Comparison of ENCODE assay signal across 8 mouse cellular contexts in the genomic region with DNA sequence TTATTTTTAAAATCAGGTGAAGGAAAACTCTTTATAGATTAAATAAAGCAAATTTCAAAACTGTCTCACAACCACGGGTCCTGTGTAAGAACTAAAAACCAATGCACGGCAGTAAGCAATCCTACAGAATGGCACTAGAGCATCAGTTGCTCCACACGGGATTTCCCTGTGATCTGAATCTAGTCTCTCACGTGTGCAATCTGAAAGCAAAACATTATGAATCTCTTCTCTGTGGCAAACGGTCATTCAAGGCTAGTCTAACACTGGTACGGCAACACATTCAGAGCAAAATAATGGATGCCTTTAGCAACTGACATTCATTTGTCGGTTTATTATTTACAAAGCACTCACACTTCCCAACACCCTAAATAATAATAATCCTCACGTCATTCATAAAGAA. TPM values are rescaled to one million over a fixed set of nuclear protein-coding genes. Genes with fewer than 3 reads are reported as not detected.
DNase-seq lines count a peak whose midpoint lies in the region; ATAC-seq and TF ChIP-seq lines count a peak whose summit lies in the region.

No protein-coding gene starts in this region.

- WGBS in heart, embryonic 14.5 days = 36% methylated on average over 8 of the region's 8 CpGs
- 39% methylated on average over 8 of the region's 8 CpGs for WGBS in forebrain, postnatal 0 days
- WGBS in liver, postnatal 0 days (ENCODE audit: insufficient replicate concordance) = 25% methylated on average over 8 of the region's 8 CpGs

- H3K4me1 ChIP-seq in heart, embryonic 14.5 days (ENCODE audit: control insufficient read depth in 2 of 2, insufficient read depth in 2 of 2, low read length in 2 of 2) = peaks cover 0 to 7% of the 10 kb centered on the region in 2 experiments; a peak in 3 of 4 replicates
- H3K4me1 ChIP-seq in ES-Bruce4 (ENCODE audit: control insufficient read depth, insufficient read depth, low read length) = no peaks in the 10 kb centered on the region
- peaks cover 9% of the 10 kb centered on the region for H3K4me1 ChIP-seq in forebrain, postnatal 0 days (ENCODE audit: insufficient read depth)
- peaks cover 14% of the 10 kb centered on the region for H3K4me1 ChIP-seq in liver, postnatal 0 days (ENCODE audit: insufficient read depth)

- no peak for TF ChIP-seq EP300 in ES-Bruce4 (IDR thresholded peaks at IDR 0.05; ENCODE audit: insufficient read depth, low read depth, low read length)
- TF ChIP-seq EP300 in liver, postnatal 0 days (IDR thresholded peaks at IDR 0.05; ENCODE audit: low read depth) = no peak

- peak overlapping the region; percentile 83 for H3K9ac ChIP-seq in heart, embryonic 14.5 days (ENCODE audit: low read length)
- H3K9ac ChIP-seq in ES-Bruce4 (ENCODE audit: low read depth, poor library complexity, severe bottlenecking) = peak overlapping the region; percentile 68
- H3K9ac ChIP-seq in forebrain, postnatal 0 days = peak overlapping the region; percentile 71
- peak overlapping the region; percentile 73 for H3K9ac ChIP-seq in liver, postnatal 0 days (replicated peaks)

- intact Hi-C loops in heart, postnatal 36 days (cut with DNase I) = loop anchor here (5.0 kb wide), 1 partner anchor 396 kb away; no protein-coding TSS in a partner anchor

- no peaks in the 10 kb centered on the region for H3K27me3 ChIP-seq in heart, embryonic 14.5 days (ENCODE audit: control insufficient read depth, insufficient read depth, low read length)
- no peaks in the 10 kb centered on the region for H3K27me3 ChIP-seq in ES-Bruce4 (ENCODE audit: control insufficient read depth, insufficient read depth, low read length, poor library complexity, severe bottlenecking)
- no peaks in the 10 kb centered on the region for H3K27me3 ChIP-seq in forebrain, postnatal 0 days (ENCODE audit: insufficient read depth, low read length)
- no peaks in the 10 kb centered on the region for H3K27me3 ChIP-seq in liver, postnatal 0 days (ENCODE audit: insufficient read depth, low read length)

- H3K4me3 ChIP-seq in heart, embryonic 14.5 days (ENCODE audit: control insufficient read depth in 1 of 2, insufficient read depth in 1 of 2, low read depth in 1 of 2, low read length in 2 of 2) = peak overlapping the region; percentile 77 to 85; a peak in 3 of 4 replicates
- peak overlapping the region; percentile 97 for H3K4me3 ChIP-seq in ES-Bruce4 (ENCODE audit: low read depth, low read length)
- peak overlapping the region; percentile 65 for H3K4me3 ChIP-seq in forebrain, postnatal 0 days (ENCODE audit: low read depth, low read length)
- peak overlapping the region; percentile 67 for H3K4me3 ChIP-seq in liver, postnatal 0 days (ENCODE audit: low read depth, low read length)

- no peak for DNase-seq in heart, postnatal 36 days
- DNase-seq in forebrain, postnatal 0 days = no peak
- DNase-seq in liver, postnatal 0 days = no peak
- DNase-seq in retina, postnatal 1 day = no peak
- DNase-seq in ovary, postnatal 10 days (ENCODE audit: low spot score) = no peak
- no peak for DNase-seq in embryo, embryonic 10 days (ENCODE audit: low spot score)

- ATAC-seq in heart, embryonic 14.5 days (ENCODE audit: insufficient number of reproducible peaks, insufficient read depth, low FRiP score, low read depth) = no peak
- no peak for ATAC-seq in forebrain, postnatal 0 days
- no peak for ATAC-seq in liver, postnatal 0 days

- H3K9me3 ChIP-seq in heart, embryonic 14.5 days (ENCODE audit: control insufficient read depth, low read length) = no peaks in the 10 kb centered on the region
- H3K9me3 ChIP-seq in ES-Bruce4 (replicated peaks; ENCODE audit: control insufficient read depth, insufficient read depth, low read length, poor library complexity, severe bottlenecking) = no peaks in the 10 kb centered on the region
- no peaks in the 10 kb centered on the region for H3K9me3 ChIP-seq in forebrain, postnatal 0 days (ENCODE audit: low read length)
- H3K9me3 ChIP-seq in liver, postnatal 0 days (ENCODE audit: low read length) = no peaks in the 10 kb centered on the region

- peaks cover 25% of the 10 kb centered on the region for H3K36me3 ChIP-seq in heart, embryonic 14.5 days (ENCODE audit: control insufficient read depth, insufficient read depth, low read length)
- peaks cover 24% of the 10 kb centered on the region for H3K36me3 ChIP-seq in ES-Bruce4 (ENCODE audit: control insufficient read depth, insufficient read depth, low read length, poor library complexity, severe bottlenecking)
- H3K36me3 ChIP-seq in forebrain, postnatal 0 days (ENCODE audit: insufficient read depth) = peaks cover 27% of the 10 kb centered on the region
- peaks cover 17% of the 10 kb centered on the region for H3K36me3 ChIP-seq in liver, postnatal 0 days (replicated peaks; ENCODE audit: insufficient read depth, low read length)

- H3K4me2 ChIP-seq in heart, embryonic 14.5 days (ENCODE audit: low read length) = peak overlapping the region; percentile 93
- peak overlapping the region; percentile 83 for H3K4me2 ChIP-seq in forebrain, postnatal 0 days (ENCODE audit: low read depth)
- H3K4me2 ChIP-seq in liver, postnatal 0 days (ENCODE audit: low read depth, low read length) = peak overlapping the region; percentile 89

- no peak for TF ChIP-seq POLR2A in ES-Bruce4 (IDR thresholded peaks at IDR 0.05; ENCODE audit: insufficient read depth, low read length)

- TF ChIP-seq CTCF in ES-Bruce4 (IDR thresholded peaks at IDR 0.05; ENCODE audit: low read depth, low read length) = no peak
- TF ChIP-seq CTCF in forebrain, postnatal 0 days (IDR thresholded peaks at IDR 0.05; ENCODE audit: low read depth) = no peak
- no peak for TF ChIP-seq CTCF in liver, postnatal 0 days (IDR thresholded peaks at IDR 0.05; ENCODE audit: low read depth)

- H3K27ac ChIP-seq in heart, embryonic 14.5 days (replicated peaks in 1 of 2; ENCODE audit: control insufficient read depth in 1 of 2, insufficient read depth in 1 of 2, low read depth in 2 of 2, low read length in 2 of 2) = no peak overlapping the region
- H3K27ac ChIP-seq in ES-Bruce4 (ENCODE audit: insufficient read depth, low read length) = no peak overlapping the region
- H3K27ac ChIP-seq in forebrain, postnatal 0 days (ENCODE audit: low read depth, low read length) = no peak overlapping the region
- H3K27ac ChIP-seq in liver, postnatal 0 days (ENCODE audit: low read depth) = no peak overlapping the region; the same call in 1 of the 2 replicates

RNA-seq across cellular contexts. Expression of gene Noc3l, which starts 0.8 kb away (rescaled TPM):
- polyA plus RNA-seq in heart, embryonic 14.5 days (2014; fragmentation: Nextera tagmentation; extraction: Ambion mirVana) = 4.1 and 4.3 TPM in 2 replicates
- total RNA-seq in heart, postnatal 36 days (2021) = 1 to 10 TPM; 6.0 to 6.3 TPM
- 32.7 and 34.7 TPM in 2 replicates for polyA plus RNA-seq in ES-Bruce4 (2011; ENCODE audit: insufficient read depth, insufficient read length, low read depth, missing spikeins)
- 11.8 and 12.0 TPM in 2 replicates for total RNA-seq in forebrain, postnatal 0 days (2014; rRNA removed)
- polyA plus RNA-seq in forebrain, postnatal 0 days (2015; fragmentation: Nextera tagmentation; extraction: Ambion mirVana) = 1.5 and 1.9 TPM in 2 replicates
- polyA plus RNA-seq in liver, postnatal 0 days (2015; fragmentation: Nextera tagmentation; extraction: Ambion mirVana) = 1.4 and 1.8 TPM in 2 replicates

RNA-seq across cellular contexts. Expression of gene Tbc1d12, which starts 18.2 kb away (rescaled TPM):
- polyA plus RNA-seq in heart, embryonic 14.5 days (2014; fragmentation: Nextera tagmentation; extraction: Ambion mirVana) = 2.1 and 2.8 TPM in 2 replicates
- 1 to 10 TPM; 6.4 to 6.9 TPM for total RNA-seq in heart, postnatal 36 days (2021)
- polyA plus RNA-seq in ES-Bruce4 (2011; ENCODE audit: insufficient read depth, insufficient read length, low read depth, missing spikeins) = 5.3 and 6.3 TPM in 2 replicates
- 30.7 and 34.2 TPM in 2 replicates for total RNA-seq in forebrain, postnatal 0 days (2014; rRNA removed)
- 5.2 and 5.5 TPM in 2 replicates for polyA plus RNA-seq in forebrain, postnatal 0 days (2015; fragmentation: Nextera tagmentation; extraction: Ambion mirVana)
- polyA plus RNA-seq in liver, postnatal 0 days (2015; fragmentation: Nextera tagmentation; extraction: Ambion mirVana) = 1.0 and 1.2 TPM in 2 replicates
